Mouse (Mus musculus): ENCODE measurements around the gene Bcl2. TPM values are rescaled to one million over a fixed set of nuclear protein-coding genes. Genes with fewer than 3 reads are reported as not detected.

Gene Bcl2
- total and polyA plus RNA-seq, 3 experiments = 4.5 to 13.6 (median 8.7) TPM

GRCm38 (mm10) chr1:106678060-106678478, 36.0 kb downstream of the Bcl2 start (continued):
- TF ChIP-seq ZKSCAN1 (IDR thresholded peaks at IDR 0.05; ENCODE audit: borderline replicate concordance, low read depth, low read length) (no peak), MXI1 (IDR thresholded peaks at IDR 0.05; ENCODE audit: low read depth, low read length) (peak; percentile 45; the same call in 1 of the 2 replicates), RCOR1 (conservative IDR thresholded peaks at IDR 0.05; ENCODE audit: low read depth, low read length) (no peak), USF2 (conservative IDR thresholded peaks at IDR 0.05; ENCODE audit: low read depth, low read length) (no peak), JUND (conservative IDR thresholded peaks at IDR 0.05; ENCODE audit: low read depth, low read length) (peak; percentile 62), ZMIZ1 (IDR thresholded peaks at IDR 0.05; ENCODE audit: low read depth, low read length) (no peak), MAX (IDR thresholded peaks at IDR 0.05; ENCODE audit: low read length) (no peak)

GRCm38 (mm10) chr1:106666140-106667088, 47.7 kb downstream of the Bcl2 start:
- dilution Hi-C loops (cut with MboI; ENCODE audit: extremely low pct_ligation_motif_present, extremely low pct_unique_long_range_greater_than_20kb, low sequenced_read_pairs) (no loop called here), in situ Hi-C loops (cut with MboI; ENCODE audit: low pct_ligation_motif_present, low pct_unique_long_range_greater_than_20kb, low sequenced_read_pairs) (no loop called here)

GRCm38 (mm10) chr1:106664978-106665377, 49.1 kb downstream of the Bcl2 start:
- Histone ChIP-seq H3K9ac (ENCODE audit: insufficient read depth, low read depth) (no peak overlapping the region), H3K27ac (ENCODE audit: insufficient read depth, low read depth) (no peak overlapping the region), H3K4me3 (replicated peaks in 1 of 3; ENCODE audit: low read depth in 2 of 3, low read length in 2 of 3, poor library complexity in 1 of 3) (no peak overlapping the region), H3K4me1 (ENCODE audit: control insufficient read depth in 1 of 2, insufficient read depth in 2 of 2) (peaks cover 0 to 19% of the 10 kb centered on the region in 2 experiments; a peak in 1 of 4 replicates), H3K4me2 (ENCODE audit: insufficient read depth, low read depth, poor library complexity, severe bottlenecking) (no peak overlapping the region), H3K27me3 (replicated peaks) (no peaks in the 10 kb centered on the region), H3K36me3 (replicated peaks in 1 of 2; ENCODE audit: control insufficient read depth in 1 of 2, insufficient read depth in 1 of 2, low read length in 1 of 2) (peaks cover 3 to 4% of the 10 kb centered on the region in 2 experiments), H3K79me2 (replicated peaks; ENCODE audit: control insufficient read depth, extremely low read depth, insufficient read depth, poor library complexity, severe bottlenecking) (peaks cover 4% of the 10 kb centered on the region; the same call in 1 of the 2 replicates), H3K9me3 (replicated peaks; ENCODE audit: low read length) (peaks cover 3% of the 10 kb centered on the region)
- dilution Hi-C loops (cut with MboI; ENCODE audit: extremely low pct_ligation_motif_present, extremely low pct_unique_long_range_greater_than_20kb, low sequenced_read_pairs) = no loop called here
- TF ChIP-seq CTCF (conservative IDR thresholded peaks at IDR 0.05 in 1 of 2, IDR thresholded peaks at IDR 0.05 in 1 of 2; ENCODE audit: low read depth in 2 of 2, low read length in 2 of 2) = 0 out of 4 replicates have a peak, but pooled peaks of 1 of the 2 experiments have one; percentile 22
- TF ChIP-seq MEF2A (IDR thresholded peaks at IDR 0.05; ENCODE audit: borderline replicate concordance, low read depth, low read length) = no peak
- TF ChIP-seq SMC3 (IDR thresholded peaks at IDR 0.05; ENCODE audit: low read depth, low read length) = peak; percentile 27; the same call in 1 of the 2 replicates
- in situ Hi-C loops (cut with MboI; ENCODE audit: low pct_ligation_motif_present, low pct_unique_long_range_greater_than_20kb, low sequenced_read_pairs) = no loop called here
- no peak for DNase-seq (ENCODE audit: extremely low read depth)

More at GRCm38 (mm10) chr1:106666140-106667088, 47.7 kb downstream of the Bcl2 start:
- no peak overlapping the region for H3K4me2 ChIP-seq (ENCODE audit: insufficient read depth, low read depth, poor library complexity, severe bottlenecking)
- TF ChIP-seq MEF2A (IDR thresholded peaks at IDR 0.05; ENCODE audit: borderline replicate concordance, low read depth, low read length) (no peak), IRF4 (IDR thresholded peaks at IDR 0.05; ENCODE audit: low read depth, low read length) (no peak), RCOR1 (conservative IDR thresholded peaks at IDR 0.05; ENCODE audit: low read depth, low read length) (no peak), BHLHE40 (IDR thresholded peaks at IDR 0.05; ENCODE audit: low read depth, low read length) (no peak), MAX (IDR thresholded peaks at IDR 0.05; ENCODE audit: low read length) (no peak), ZNF384 (IDR thresholded peaks at IDR 0.05; ENCODE audit: low read depth, low read length) (no peak), EP300 (IDR thresholded peaks at IDR 0.05; ENCODE audit: low read length) (no peak), TBP (conservative IDR thresholded peaks at IDR 0.05; ENCODE audit: low read depth, low read length) (no peak), POLR2A (IDR thresholded peaks at IDR 0.05; ENCODE audit: low read depth, low read length) (no peak)
- DNase-seq (ENCODE audit: extremely low read depth) = no peak
- peaks cover 7% of the 10 kb centered on the region; the same call in 1 of the 2 replicates for H3K79me2 ChIP-seq (replicated peaks; ENCODE audit: control insufficient read depth, extremely low read depth, insufficient read depth, poor library complexity, severe bottlenecking)
- H3K4me1 ChIP-seq (ENCODE audit: control insufficient read depth in 1 of 2, insufficient read depth in 2 of 2) = peaks cover 0 to 19% of the 10 kb centered on the region in 2 experiments; a peak in 1 of 4 replicates
- peaks cover 3% of the 10 kb centered on the region for H3K9me3 ChIP-seq (replicated peaks; ENCODE audit: low read length)
- H3K9ac ChIP-seq (ENCODE audit: insufficient read depth, low read depth) = no peak overlapping the region
- no peak overlapping the region for H3K27ac ChIP-seq (ENCODE audit: insufficient read depth, low read depth)
- peaks cover 3 to 4% of the 10 kb centered on the region in 2 experiments for H3K36me3 ChIP-seq (replicated peaks in 1 of 2; ENCODE audit: control insufficient read depth in 1 of 2, insufficient read depth in 1 of 2, low read length in 1 of 2)
- H3K4me3 ChIP-seq (replicated peaks in 1 of 3; ENCODE audit: low read depth in 2 of 3, low read length in 2 of 3, poor library complexity in 1 of 3) = no peak overlapping the region
- H3K27me3 ChIP-seq (replicated peaks) = no peaks in the 10 kb centered on the region
